Mouse (Mus musculus) ovary, adult 18-20 months (tissue): ENCODE measurements around the gene Cgn.

Source experiments
- DNase-seq: peaks from one replicate; pipeline ENCODE4 v3.0.0; 2022; ENCODE audit warnings: low spot score, mixed read lengths

The Cgn gene

GRCm38 (mm10) chr3:94786367-94786835, at the start of gene Cgn:
TSS of gene Cgn (minus strand) at chr3:94786492.
- peak; percentile 93 for DNase-seq

GRCm38 (mm10) chr3:94835396-94835795, 49.1 kb upstream of the Cgn start:
- no peak for DNase-seq

- no peak for DNase-seq
These were observed 47.1 kb upstream of the Cgn start for GRCm38 (mm10) chr3:94833358-94833757.

DNA sequence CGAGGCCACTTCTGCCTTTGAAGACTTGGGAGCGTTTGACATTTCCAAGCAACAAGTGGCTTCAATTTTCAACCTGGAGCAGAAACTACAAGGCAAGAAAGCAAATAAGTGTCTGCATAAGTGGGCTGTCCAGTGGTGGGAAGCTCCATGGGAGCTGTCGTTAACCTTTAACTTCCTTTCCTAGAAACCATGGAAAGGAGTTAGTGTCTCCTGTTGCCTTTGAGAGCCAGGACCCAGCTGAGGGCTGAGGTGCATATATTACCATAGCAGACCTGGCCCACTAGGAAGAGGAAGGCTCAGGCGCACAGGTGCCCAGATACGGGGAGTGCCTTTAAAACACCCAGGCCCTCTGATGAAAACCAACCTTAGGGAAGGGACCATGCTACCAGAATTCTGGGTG, 46.4 kb upstream of the Cgn start:
- DNase-seq, result no peak

DNA sequence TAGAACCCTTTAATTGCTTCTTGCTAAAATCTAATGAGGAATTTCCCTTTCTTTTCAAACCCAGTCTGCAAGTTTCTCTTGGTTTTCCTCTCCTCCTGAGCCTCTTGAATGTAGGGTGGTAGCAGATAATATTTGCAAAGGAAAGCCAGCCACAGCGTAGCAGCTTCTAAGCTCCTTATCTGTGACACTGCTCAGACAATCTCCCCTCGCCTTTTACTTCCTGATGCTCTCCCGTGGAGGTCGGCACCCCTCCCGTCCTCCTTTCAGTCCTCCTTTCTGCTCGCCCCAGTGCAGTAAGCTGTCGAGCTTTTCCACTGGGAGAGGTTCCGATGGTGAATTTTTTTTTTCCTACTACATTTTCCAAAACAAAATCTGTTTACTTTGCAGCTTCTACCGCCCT, 45.8 kb upstream of the Cgn start:
- DNase-seq, result no peak

DNA sequence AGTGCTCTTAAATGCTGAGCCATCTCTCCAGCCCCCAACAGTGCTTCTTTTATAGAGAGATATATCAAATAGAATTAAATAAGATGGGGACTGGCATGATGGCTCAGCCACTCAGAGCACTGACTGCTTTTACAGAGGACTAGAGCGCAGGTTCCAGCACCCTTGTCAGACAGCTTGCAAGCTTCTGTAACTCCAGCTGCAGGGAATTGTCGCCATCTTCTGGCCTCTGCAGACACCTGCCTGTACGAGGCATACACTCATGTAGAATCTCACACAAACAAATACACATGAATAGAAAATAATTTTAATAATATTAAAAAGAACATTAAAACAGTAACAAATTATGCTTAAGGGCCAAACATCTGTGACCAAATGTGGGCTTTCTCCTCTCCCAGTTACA, 37.8 kb upstream of the Cgn start:
- no peak for DNase-seq

GRCm38 (mm10) chr3:94822082-94822481, 35.8 kb upstream of the Cgn start:
- no peak for DNase-seq

- DNase-seq, result peak; percentile 32
These were observed 34.8 kb upstream of the Cgn start for GRCm38 (mm10) chr3:94821008-94821638.

- no peak for DNase-seq
These were observed 33.4 kb upstream of the Cgn start for GRCm38 (mm10) chr3:94819452-94820425.

GRCm38 (mm10) chr3:94817731-94818130, 31.4 kb upstream of the Cgn start:
- no peak for DNase-seq

DNA sequence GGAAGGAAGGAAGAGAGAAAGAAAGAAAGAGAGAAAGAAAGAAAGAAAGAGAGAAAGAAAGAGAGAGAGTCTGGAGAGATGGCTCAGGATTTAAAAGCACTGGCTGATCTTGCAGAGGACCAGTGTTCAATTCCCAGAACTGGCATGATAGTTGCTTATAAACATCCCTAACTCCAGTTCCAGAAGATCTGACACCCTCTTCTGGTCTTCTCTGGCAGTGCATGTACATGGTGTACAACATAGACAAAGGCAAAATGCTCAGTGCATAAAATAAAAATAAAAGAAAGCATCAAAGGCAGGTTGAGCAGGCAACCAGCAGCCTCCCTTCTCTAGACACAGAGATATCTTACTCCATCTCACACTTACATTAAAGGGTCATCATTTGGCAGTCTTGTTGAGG, 29.3 kb upstream of the Cgn start:
- DNase-seq, result no peak

DNA sequence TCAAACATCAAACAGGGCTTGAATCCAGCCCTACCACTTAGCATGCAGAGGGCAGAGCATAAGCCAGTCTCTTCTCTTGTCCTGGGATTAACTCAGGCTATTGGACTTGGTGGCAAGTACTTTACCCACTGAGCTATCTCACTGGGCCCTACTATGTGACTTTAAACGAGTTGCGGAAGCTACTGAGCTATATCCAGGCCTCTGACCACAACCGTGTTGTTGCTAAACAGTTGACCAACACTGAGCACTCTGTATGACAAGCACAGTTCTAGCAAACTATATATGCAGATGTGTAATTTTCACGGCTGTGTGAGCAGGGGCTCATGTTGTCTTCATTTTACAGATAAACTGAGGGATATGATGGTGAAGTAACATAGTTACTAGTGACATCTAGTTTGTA, 28.4 kb upstream of the Cgn start:
- DNase-seq, result no peak

DNA sequence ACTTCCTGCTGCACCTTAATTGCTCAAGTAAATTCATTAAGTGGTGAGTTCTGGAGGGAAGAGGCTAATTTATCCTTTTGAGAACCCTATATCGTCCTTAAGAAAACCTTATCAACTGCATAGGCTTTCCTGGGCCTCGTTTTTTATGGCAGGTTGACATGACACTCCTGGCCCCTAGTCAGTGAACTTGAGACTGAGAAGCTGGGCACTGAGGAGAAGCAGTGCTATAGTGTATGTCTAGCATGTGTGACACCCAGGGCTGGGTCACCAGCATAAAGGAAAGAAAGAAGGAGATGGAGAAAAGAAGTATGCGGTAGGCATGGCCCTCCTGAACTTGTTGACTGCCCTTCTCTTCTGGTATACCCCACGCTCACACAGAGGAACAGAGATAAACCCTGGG, 27.8 kb upstream of the Cgn start:
- DNase-seq, result no peak

DNA sequence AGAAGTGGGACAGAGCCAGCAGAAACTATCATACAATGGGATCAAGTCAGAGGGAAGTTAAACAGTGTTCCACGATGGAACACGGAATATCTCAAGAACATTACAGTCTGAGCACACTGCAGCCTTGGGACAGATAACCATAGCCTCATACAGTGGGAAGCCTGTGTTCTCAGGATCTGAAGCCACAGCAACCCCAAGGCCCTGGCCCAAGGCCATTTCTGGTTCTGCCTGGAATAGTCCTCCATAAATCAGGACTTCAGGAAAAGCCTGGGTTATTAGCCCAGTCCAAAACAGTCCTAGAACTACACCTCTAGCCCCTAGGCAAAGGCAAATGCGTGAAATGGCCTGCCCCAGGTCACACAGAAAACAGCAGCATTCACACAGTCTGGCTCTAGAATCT, 27.4 kb upstream of the Cgn start:
- DNase-seq, result peak; percentile 77

DNA sequence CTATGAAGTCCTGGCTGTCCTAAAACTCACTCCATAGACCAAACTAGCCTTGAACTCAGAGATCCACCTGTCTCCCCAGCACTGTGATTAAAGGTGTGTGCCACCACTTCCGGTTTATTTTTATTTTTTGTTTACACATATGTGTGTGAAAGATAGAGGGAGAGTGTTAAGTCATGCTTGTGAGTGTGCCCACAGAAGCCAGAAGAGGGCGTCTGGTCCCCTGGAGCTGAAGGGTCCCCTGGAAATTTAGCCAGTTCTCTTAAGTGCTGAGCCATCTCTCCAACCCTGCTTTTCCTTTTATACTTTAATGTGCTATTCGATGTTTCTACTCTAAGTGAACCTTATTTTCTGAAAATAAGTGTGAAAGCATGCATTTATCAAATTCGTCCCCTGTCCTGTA, 25.3 kb upstream of the Cgn start:
- DNase-seq, result no peak

- no peak for DNase-seq
These were observed 22.0 kb upstream of the Cgn start for GRCm38 (mm10) chr3:94808296-94808695.

- no peak for DNase-seq
These were observed 18.7 kb upstream of the Cgn start for GRCm38 (mm10) chr3:94804976-94805375.

GRCm38 (mm10) chr3:94804146-94804545, 17.9 kb upstream of the Cgn start:
- no peak for DNase-seq

GRCm38 (mm10) chr3:94796181-94796580, 9.9 kb upstream of the Cgn start:
- DNase-seq, result no peak

DNA sequence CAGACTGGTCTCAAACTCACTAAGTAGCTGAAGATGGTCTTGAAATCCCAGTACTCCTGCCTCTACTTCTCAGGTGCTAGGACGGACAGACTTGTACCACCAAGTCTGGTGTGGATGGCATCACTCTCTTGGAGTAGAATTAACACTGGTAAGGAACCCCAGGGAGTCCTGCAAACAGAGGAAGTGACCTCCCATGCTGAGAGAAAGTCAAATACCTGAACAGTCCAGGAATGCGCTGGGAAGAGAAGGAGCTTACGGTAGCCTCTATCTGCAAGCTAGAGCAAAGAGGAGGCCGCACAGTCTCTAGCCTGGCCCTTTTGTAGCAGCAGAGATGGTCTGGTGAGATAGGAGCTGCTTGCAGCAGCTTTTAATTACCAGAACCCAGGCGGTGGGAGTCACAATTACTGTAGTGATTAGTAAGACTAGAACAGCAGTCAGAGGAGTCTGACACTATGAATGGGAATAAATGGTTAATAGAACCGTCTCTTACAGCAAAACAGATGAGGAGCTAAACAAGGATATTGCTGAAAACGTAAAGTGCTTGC, 9.4 kb upstream of the Cgn start:
- DNase-seq, result no peak

DNA sequence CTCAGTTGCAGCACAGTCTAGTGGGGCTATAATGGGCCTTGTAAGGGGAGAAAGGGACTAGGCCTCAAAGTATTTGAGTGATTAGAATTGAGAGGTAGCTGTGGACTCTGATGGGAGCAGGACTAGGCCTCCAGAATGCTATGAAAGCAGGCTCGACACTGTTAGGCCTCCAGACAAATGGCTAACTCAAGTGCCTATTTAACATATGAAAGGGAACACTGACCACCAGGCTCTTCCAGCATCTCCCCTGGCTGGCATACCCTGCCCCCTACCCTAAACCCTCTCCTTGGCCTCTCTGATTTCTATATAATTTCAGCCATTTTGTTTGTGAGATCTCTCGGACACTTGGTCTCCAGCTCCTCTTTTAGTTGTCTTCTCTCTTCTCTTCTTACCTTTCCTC, 8.1 kb upstream of the Cgn start:
- no peak for DNase-seq

GRCm38 (mm10) chr3:94793672-94794071, 7.4 kb upstream of the Cgn start:
- no peak for DNase-seq

DNA sequence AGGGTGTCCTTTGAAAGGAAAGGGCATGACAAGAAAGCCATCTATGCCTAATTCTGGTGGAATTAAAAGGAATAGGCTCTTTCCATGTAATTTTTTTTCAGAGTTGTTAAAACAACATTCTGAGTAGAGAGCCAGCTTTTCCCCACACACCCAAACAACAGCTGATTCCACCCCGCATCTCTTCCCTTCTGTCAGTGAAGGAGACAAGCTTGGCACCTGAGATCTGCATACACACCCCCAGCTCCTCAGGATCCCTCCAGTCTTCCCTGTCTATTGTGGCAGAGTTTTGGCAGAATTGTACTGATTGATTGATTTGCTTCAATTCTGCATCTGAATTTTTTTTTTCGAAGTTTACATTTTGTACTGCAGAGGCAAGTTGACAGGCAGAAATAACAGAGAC, 6.0 kb upstream of the Cgn start:
- DNase-seq, result no peak
